Mouse (Mus musculus) left cerebral cortex, adult 2 months (tissue): Measurements from ENCODE around the gene Cnnm2. TPM values are rescaled to one million over a fixed set of nuclear protein-coding genes. Genes with fewer than 3 reads are reported as not detected.

ENCODE experiments used
- DNase-seq, 2 experiments: peaks; one replicate each; pipeline ENCODE4 v3.0.0; 2021 to 2022; ENCODE audit warnings: low spot score in 2 of 2, mixed read lengths in 1 of 2; ENCODE audit errors: extremely low spot score in 1 of 2
- H3K27ac ChIP-seq: fragments of 200-600 bp; 2 replicates; pipeline ENCODE4 v1.8.1; 2022
- H3K4me3 ChIP-seq: fragments of 200-600 bp; 2 replicates; pipeline ENCODE4 v1.8.1; 2022
- CTCF ChIP-seq: fragments of 200-600 bp; IDR thresholded peaks from 2 replicates; pipeline ENCODE4 v1.8.1; 2022; ENCODE audit warnings: antibody characterized with exemption, mild to moderate bottlenecking, moderate library complexity
- intact Hi-C: fragments of 180-260 bp; cut with DNase I; formaldehyde crosslinking; loops from one replicate; pipeline ENCODE4 v1.15.1; 2025
- total RNA-seq, 2 experiments: library from RNA; stranded (reverse); gene quantifications; 2 replicates each; pipeline ENCODE4 v1.2.3; 2021

The Cnnm2 gene
- total RNA-seq, 2 experiments from 2014 or later = 35.7 to 37.3 TPM

DNA sequence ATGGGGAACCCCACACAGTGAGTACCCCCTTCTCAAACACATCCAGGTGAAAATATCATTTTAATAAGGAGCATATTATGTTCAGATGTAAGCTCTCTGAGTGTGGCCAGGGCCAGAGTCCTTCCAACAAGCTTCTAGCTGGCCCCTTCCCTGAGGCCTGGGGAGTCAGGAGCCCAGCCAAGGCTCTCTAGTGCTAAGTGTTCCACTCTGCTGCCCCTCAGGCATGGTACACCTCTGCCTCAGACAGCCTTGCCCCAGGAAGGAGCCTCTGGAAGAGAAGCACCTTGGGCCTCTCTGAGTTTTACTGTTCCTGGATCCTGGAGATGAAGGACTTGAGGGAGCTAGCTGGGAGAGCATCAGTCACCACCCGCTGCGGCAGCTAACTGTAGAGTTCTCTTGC is 118.5 kb downstream of the Cnnm2 start:
- intact Hi-C loops = no loop called here
- no peak for TF ChIP-seq CTCF
- Histone ChIP-seq H3K27ac (no peak overlapping the region), H3K4me3 (no peak overlapping the region)
- no peak for DNase-seq

DNA sequence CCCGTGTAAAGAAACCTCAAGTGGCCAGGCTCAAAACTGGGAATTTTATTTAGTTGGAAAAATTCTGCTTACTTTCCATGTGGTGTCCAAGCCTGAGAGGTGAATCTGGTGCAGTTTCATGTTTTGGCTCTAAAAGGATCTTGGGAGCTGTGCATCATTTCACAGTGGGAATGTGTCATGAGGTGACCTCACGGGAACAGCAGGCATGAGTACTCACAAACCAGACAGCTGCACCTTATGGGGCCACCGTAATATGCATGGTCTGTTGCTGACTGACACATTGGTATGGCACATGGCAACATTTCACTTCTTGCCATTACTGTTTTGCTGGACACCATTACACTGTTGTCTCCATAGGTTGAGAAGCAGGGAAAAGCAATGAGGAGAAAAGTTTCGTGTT is 124.0 kb downstream of the Cnnm2 start:
- Histone ChIP-seq H3K27ac (no peak overlapping the region; the same call in none of the 2 replicates), H3K4me3 (no peak overlapping the region)
- TF ChIP-seq CTCF = no peak
- intact Hi-C loops = no loop called here
- no peak for DNase-seq

DNA sequence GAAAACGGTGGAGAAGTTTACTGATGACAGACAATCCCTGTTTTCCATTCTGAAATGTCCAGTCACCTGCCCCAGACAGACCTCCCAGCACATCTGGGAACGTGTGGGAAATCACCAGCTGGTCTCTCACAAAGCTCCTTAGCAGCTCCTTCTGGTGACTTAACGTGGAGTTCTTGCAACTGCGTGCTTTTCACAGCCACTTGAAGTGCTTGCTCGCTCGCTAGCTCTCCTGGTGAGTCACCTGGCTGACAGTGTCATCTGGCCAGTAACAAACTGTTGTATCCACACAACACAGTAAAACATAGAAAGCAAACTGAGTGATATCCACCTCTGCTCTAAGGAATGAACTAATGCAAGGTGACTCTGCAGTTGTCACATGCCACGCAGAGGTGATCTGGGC is 125.4 kb downstream of the Cnnm2 start:
- Histone ChIP-seq H3K27ac (peak overlapping the region; percentile 12; the same call in 1 of the 2 replicates), H3K4me3 (no peak overlapping the region)
- no peak for TF ChIP-seq CTCF
- no peak for DNase-seq
- intact Hi-C loops = no loop called here

- DNase-seq = no peak
- no peak for TF ChIP-seq CTCF
- no peak overlapping the region for H3K4me3 ChIP-seq
- no peak overlapping the region for H3K27ac ChIP-seq
- intact Hi-C loops = no loop called here
These were observed 126.6 kb downstream of the Cnnm2 start for GRCm38 (mm10) chr19:46887811-46888527.

- no peak for TF ChIP-seq CTCF
- Histone ChIP-seq H3K27ac (no peak overlapping the region), H3K4me3 (no peak overlapping the region)
- DNase-seq = no peak
- intact Hi-C loops = no loop called here
These were observed 128.3 kb downstream of the Cnnm2 start for GRCm38 (mm10) chr19:46889666-46890065.

GRCm38 (mm10) chr19:46890657-46891056 is 129.3 kb downstream of the Cnnm2 start:
- no peak overlapping the region; the same call in 1 of the 2 replicates for H3K27ac ChIP-seq
- intact Hi-C loops = no loop called here
- no peak for TF ChIP-seq CTCF
- no peak for DNase-seq
- no peak overlapping the region for H3K4me3 ChIP-seq

GRCm38 (mm10) chr19:46892856-46893255 is 131.5 kb downstream of the Cnnm2 start:
- TF ChIP-seq CTCF = no peak
- H3K4me3 ChIP-seq = no peak overlapping the region
- intact Hi-C loops = no loop called here
- H3K27ac ChIP-seq = no peak overlapping the region
- DNase-seq = no peak

- intact Hi-C loops = no loop called here
- no peak overlapping the region for H3K4me3 ChIP-seq
- no peak for TF ChIP-seq CTCF
- DNase-seq = no peak
- H3K27ac ChIP-seq = no peak overlapping the region
These were observed 132.1 kb downstream of the Cnnm2 start for GRCm38 (mm10) chr19:46893484-46893883.

DNA sequence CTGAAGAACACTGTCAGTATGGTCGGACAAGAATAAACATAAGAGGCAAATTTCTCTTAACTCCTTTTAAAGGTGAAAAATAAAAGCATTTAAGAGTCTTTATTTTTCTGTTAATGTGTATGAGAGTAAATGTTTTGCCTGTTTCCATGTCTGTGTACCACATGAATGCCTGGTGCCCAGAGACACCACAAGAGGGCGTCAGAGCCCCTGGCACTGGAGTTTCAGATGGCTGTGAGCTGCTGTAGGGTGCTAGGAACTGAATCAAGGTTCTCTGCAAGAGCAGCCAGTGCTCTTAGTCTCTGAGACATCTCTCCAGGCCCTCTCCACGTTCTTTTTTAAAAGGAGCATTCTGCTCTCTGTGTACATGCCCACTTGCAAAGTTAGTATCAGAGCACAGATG is 135.7 kb downstream of the Cnnm2 start:
- intact Hi-C loops = loop anchor here (5.0 kb wide), 1 partner anchor 95 kb away; no protein-coding TSS in a partner anchor
- DNase-seq = no peak

DNA sequence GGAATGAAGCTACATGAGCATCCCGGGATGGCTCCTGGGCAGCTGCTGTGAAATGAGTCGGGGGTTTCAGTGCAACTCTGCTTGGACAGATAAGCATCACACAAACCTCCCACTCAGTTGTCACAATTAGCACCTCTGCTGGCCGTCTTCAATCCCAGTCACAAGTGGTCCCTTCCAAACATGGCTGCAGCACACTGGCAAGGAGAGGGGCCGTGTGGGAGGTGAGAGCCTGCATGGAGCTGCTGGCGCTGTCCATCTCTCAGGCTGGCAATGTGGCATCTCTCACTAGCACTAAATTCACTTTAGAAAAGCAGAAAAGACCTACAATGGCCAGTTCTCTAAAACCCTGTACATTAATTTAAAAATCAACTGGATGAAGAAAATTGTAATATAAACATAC is 136.8 kb downstream of the Cnnm2 start:
- intact Hi-C loops = loop anchor here (5.0 kb wide), 1 partner anchor 94 kb away; no protein-coding TSS in a partner anchor
- TF ChIP-seq CTCF = no peak
- H3K4me3 ChIP-seq = no peak overlapping the region
- peak overlapping the region; percentile 41; the same call in 1 of the 2 replicates for H3K27ac ChIP-seq
- no peak for DNase-seq

More for the DNA sequence above, 135.7 kb downstream of the Cnnm2 start:
- Histone ChIP-seq H3K27ac (no peak overlapping the region), H3K4me3 (no peak overlapping the region)
- peak; percentile 41 for TF ChIP-seq CTCF

DNA sequence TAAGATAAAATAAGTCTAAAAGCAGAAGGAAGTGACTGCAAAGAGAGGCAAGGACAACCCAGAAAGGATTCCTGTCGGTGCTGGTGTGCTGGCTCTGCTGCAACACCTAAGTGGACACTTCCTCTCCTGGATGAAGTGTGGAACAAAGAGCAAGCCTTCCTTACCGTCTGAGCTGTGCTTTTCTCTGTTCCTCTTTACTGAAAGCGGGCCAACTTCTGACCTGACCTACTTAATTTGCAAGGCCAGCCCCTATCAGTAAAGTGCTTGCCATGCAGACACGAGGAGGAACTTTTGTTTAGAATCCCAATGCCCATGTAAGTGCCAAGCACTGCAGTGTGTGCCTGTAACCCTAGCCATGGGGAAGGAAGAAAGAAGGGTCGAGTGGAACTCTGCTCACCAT is 137.9 kb downstream of the Cnnm2 start:
- DNase-seq = no peak
- Histone ChIP-seq H3K4me3 (no peak overlapping the region), H3K27ac (peak overlapping the region; percentile 41)
- intact Hi-C loops = loop anchor here (5.0 kb wide), 1 partner anchor 93 kb away; no protein-coding TSS in a partner anchor
- TF ChIP-seq CTCF = no peak

GRCm38 (mm10) chr19:46899871-46900270 is 138.5 kb downstream of the Cnnm2 start:
- no peak overlapping the region for H3K4me3 ChIP-seq
- TF ChIP-seq CTCF = no peak
- DNase-seq = no peak
- intact Hi-C loops = loop anchor here (5.0 kb wide), 1 partner anchor 92 kb away; no protein-coding TSS in a partner anchor
- peak overlapping the region; percentile 13; the same call in 1 of the 2 replicates for H3K27ac ChIP-seq

DNA sequence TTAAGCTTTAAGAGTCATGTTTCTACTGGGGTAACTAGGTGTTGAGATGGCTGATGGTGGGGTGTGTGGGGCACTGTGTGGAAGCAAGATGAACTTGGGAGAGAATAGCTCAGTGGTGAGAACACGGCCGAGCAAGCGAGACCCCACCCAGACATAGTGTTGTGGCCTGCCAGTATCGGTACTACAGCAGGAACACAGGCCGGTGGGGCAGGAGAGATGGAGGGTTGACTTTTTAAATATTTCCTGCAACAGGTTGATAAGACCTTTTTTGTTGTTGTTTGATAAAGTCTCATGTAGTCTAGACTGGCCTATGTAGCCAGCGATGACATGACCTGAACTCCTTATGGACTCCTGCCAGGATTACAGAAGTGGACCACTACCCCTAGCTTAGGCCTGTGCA is 139.4 kb downstream of the Cnnm2 start:
- intact Hi-C loops = no loop called here
- H3K4me3 ChIP-seq = no peak overlapping the region
- DNase-seq = no peak
- TF ChIP-seq CTCF = no peak
- H3K27ac ChIP-seq = no peak overlapping the region; the same call in 1 of the 2 replicates
